Mouse (Mus musculus): Measurements from ENCODE around the gene Ints4.
"Not testable (repeated sequence)": the region's sequence is repeated elsewhere in the genome, so short reads cannot be mapped to it uniquely, and the experiment has no call there.

Gene Ints4

GRCm38 (mm10) chr7:97480821-97481339, at the start of gene Ints4:
Ints4 (plus strand) TSS chr7:97480956.
- DNase-seq (ENCODE audit: low spot score in 2 of 2), result peak; percentile 72 to 82

GRCm38 (mm10) chr7:97433517-97433916, 47.2 kb upstream of the Ints4 start:
- DNase-seq (ENCODE audit: low spot score in 2 of 2), result not testable (repeated sequence)

DNA sequence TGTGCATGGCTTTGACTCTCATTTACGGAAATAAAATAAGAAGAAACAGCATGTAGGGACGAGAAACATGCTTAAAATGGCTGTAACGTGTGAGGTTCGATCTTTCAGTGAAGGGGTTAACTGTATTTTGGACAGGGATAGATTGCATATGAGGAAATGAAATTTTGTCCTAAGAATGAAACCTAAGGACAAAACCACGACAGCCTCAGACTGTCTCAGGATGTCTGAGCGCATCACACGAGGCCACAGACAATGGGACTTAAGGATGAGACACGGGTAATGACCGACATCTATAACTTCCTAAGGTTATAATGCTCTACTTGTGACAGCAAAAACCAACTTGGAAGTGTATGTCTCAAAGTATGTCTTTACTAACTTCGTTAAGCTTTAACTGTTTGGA, 46.2 kb upstream of the Ints4 start:
- no peak for DNase-seq (ENCODE audit: low spot score in 2 of 2)

GRCm38 (mm10) chr7:97438986-97439385, 41.8 kb upstream of the Ints4 start:
- DNase-seq (ENCODE audit: low spot score in 2 of 2), result no peak

GRCm38 (mm10) chr7:97446171-97446925, 34.4 kb upstream of the Ints4 start:
- DNase-seq (ENCODE audit: low spot score in 2 of 2), result peak; percentile 87 to 97

DNA sequence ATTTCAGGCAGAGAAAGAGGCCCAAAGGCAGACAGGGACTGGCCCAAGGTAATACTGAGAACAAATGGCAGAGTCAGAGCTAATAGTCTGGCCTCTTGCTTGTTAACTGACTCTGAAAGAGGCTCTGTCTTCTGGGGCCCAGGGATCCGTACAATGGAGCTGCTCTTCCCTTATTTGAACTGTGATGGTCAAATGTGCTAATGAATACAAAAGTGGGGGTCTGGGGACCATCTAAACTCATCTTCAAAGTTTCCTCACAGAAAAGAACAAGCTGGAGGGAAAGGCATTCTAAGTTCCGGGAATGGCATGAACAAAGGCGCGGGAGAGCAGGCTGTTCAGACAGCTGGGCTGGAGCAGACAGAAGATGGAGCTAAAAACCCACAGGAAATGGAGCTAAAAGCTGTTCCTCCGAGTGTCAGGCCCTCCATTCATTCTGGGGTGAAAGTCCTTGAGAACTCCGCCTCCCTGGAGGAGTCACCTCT, 33.7 kb upstream of the Ints4 start:
- no peak for DNase-seq (ENCODE audit: low spot score in 2 of 2)

DNA sequence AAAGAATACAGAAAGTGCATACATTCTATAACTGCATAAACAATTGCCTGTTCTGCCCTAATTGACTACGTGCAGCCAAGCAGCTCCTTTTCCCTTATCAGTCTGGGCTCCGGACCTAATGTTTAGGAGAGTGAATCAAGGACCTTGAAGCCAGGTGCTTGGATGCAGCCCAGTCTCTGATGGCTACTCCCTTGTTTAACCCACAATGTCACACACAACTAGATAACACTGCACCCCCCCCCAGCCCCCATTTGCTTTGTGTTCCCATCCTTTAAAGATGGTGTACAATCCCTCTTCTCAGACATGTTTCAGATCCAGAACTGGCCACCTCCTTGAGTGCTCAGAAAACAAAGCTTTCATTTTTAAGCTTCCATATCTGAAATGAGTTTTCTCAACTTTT, 29.7 kb upstream of the Ints4 start, which contains the start of gene Kctd14:
Gene Kctd14 (plus strand): TSS at position 301 of the 400 bp plus-strand sequence.
- DNase-seq (ENCODE audit: low spot score in 2 of 2), result not testable (repeated sequence)

- DNase-seq (ENCODE audit: low spot score in 2 of 2), result no peak
Observed at GRCm38 (mm10) chr7:97452196-97452595, 28.6 kb upstream of the Ints4 start.

- no peak for DNase-seq (ENCODE audit: low spot score in 2 of 2)
Observed at GRCm38 (mm10) chr7:97453141-97453921, 27.4 kb upstream of the Ints4 start.

GRCm38 (mm10) chr7:97454795-97455194, 26.0 kb upstream of the Ints4 start:
- no peak for DNase-seq (ENCODE audit: low spot score in 2 of 2)

GRCm38 (mm10) chr7:97455577-97455976, 25.2 kb upstream of the Ints4 start:
- DNase-seq (ENCODE audit: low spot score in 2 of 2), result no peak

- DNase-seq (ENCODE audit: low spot score in 2 of 2), result no peak
Observed at GRCm38 (mm10) chr7:97473001-97473400, 7.8 kb upstream of the Ints4 start.

DNA sequence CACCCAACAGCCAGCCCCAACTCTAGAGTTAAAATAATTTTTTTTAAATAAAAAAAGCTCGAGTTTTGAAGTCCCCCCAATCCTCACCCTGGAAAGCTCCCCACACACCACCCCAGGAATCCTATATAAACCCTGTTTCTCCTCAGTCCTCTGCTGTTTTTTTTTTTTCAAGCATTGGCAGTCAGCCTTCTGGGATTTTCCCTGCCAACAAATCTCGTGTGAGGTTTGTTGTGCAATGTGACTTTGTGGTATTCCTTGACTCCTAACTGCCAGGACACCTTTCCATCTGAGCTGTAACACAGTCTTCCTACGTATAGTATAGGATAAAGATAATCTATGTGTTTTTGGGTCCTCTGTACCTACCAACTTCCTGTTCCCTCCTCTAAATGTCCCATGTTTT, 1.4 kb upstream of the Ints4 start:
- DNase-seq (ENCODE audit: low spot score in 2 of 2), result no peak

- no peak for DNase-seq (ENCODE audit: low spot score in 2 of 2)
Observed at GRCm38 (mm10) chr7:97480290-97480689, 466 bp upstream of the Ints4 start.

DNA sequence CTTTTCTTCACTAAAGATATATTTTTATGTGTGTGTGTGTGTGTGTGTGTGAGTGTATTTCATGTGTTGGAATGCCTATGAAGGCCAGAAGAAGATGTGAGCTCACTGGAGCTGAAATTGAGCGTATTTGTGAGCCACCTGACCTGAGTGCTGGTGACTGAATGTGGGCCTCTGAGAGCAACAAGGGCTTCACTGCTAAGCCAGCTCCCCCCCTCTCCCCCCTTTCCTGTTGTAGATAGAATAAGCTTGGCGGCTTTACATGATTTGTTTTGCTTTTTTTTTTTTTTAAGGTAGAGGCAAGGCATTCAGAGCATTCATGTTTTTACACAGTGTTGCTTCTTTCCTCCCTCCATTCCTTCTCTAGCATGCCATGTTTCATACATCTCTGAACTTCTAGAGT, 2.6 kb downstream of the Ints4 start:
- no peak for DNase-seq (ENCODE audit: low spot score in 2 of 2)

DNA sequence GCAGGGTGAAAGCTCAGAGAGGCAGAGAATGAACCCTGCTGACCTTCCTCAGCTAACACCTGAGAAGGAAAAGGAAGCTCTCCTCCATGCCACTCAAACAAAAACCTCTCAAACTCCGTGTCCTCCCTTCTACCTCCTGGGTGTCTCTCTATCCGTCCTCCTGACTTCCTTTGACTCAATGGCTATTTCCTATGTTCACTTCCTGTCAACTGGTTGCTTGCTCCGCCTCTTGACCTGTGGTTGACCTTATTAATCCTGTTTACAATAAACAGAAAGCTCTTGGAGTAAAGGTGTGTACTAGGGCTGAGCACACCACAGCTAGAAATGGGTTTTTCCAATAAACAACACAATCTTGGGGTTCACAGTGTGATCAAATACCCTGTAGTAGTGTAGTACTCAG, 10.4 kb downstream of the Ints4 start:
- no peak for DNase-seq (ENCODE audit: low spot score in 2 of 2)

DNA sequence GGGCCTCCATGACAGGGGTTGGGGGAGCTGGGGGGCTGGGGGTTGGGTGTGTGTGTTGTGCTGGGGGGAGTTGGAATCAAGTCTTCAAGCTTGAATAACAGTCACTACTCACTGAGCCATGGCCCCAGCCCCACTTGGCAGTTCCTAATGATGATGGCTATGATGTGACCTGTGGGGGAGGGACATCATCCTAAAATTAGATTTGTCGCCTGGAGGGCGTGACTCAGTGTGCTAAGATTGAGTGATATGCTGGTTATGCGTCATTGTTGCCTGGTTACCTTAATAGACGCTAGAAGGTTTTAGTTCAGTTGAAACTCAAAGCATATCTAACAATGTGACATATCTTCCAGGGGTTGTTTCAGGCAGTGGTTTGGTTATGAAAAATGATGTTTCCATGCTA, 11.7 kb downstream of the Ints4 start:
- no peak for DNase-seq (ENCODE audit: low spot score in 2 of 2)

DNA sequence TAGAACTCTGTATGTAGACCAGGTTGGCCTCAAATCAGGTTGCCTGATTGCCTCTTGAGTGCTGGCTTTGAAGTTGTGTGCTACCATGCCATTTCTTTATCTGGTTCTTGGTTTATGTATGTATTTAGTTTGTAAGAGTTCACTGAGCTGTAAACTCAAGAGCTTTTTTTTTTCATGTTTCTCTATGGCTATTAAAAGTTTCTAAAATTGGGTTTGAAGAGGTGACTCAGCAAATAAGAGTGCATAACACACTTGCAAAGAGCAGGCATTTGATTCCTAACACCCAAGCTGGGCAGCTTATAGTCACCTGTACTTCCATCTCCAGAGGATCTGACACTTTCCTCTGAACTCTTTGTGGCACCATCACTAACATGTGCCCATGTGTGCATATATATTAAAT, 14.3 kb downstream of the Ints4 start:
- DNase-seq (ENCODE audit: low spot score in 2 of 2), result no peak

GRCm38 (mm10) chr7:97500555-97501209, 19.9 kb downstream of the Ints4 start:
- DNase-seq (ENCODE audit: low spot score in 2 of 2), result no peak

DNA sequence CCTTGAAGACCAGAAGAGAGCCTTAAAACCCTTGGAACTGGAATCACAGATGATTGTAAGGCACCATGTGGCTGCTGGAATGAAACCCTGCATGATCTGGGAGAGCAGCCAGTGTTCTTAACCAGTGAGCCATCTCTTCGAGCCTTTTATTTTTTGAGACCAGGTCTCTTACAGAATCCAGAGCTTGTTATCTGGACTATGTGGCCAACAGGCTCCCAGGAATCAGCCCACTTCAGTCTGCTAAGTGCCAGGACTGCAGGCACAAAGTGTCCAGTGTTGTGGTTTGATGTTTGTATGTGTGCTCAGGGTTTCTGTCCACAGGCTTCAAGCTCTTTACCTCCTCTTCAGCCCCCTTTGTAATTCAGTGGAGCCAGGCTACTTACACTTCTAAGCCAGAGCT, 34.0 kb downstream of the Ints4 start:
- no peak for DNase-seq (ENCODE audit: low spot score in 2 of 2)

- DNase-seq (ENCODE audit: low spot score in 2 of 2), result no peak
Observed at GRCm38 (mm10) chr7:97519935-97520334, 39.2 kb downstream of the Ints4 start.

DNA sequence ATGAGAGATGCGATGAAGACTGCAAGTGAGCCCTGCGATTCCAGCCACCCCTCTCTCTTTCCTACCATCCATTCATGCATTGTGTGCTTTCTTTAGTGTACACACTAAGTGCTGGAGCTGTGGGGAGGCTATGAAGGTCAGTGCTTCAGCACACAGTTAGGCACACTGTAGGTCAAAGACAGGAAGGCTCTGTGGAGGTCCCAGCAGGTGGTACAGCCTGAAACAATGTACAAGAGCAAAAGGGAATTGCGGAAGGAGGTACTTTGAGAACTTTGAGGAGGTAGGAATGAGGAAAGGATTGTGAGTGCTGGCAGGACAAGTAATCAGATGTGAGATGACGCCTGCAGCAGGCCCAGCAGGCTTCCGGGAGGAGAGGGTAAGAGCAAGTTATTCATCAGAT, 54.8 kb downstream of the Ints4 start:
- no peak for DNase-seq (ENCODE audit: low spot score in 2 of 2)

All from cerebellum, postnatal 4 days (tissue).